Mouse (Mus musculus): Measurements from ENCODE around the gene Exog. TPM values are rescaled to one million over a fixed set of nuclear protein-coding genes. Genes with fewer than 3 reads are reported as not detected.

Exog gene
- polyA plus RNA-seq, 1 experiment from 2014 or later = 9.7 TPM

GRCm38 (mm10) chr9:119496354-119496753 is 51.6 kb downstream of the Exog start:
- Histone ChIP-seq H3K9ac (ENCODE audit: low read length) (no peak overlapping the region), H3K4me1 (ENCODE audit: control insufficient read depth in 2 of 2, insufficient read depth in 2 of 2, low read length in 2 of 2) (peaks cover 0 to 8% of the 10 kb centered on the region in 2 experiments; a peak in 2 of 4 replicates), H3K4me3 (ENCODE audit: control insufficient read depth in 1 of 2, insufficient read depth in 1 of 2, low read depth in 1 of 2, low read length in 2 of 2) (no peak overlapping the region), H3K4me2 (ENCODE audit: low read length) (no peak overlapping the region), H3K27ac (replicated peaks in 1 of 2; ENCODE audit: control insufficient read depth in 1 of 2, insufficient read depth in 1 of 2, low read depth in 2 of 2, low read length in 2 of 2) (no peak overlapping the region), H3K9me3 (ENCODE audit: control insufficient read depth, low read length) (no peaks in the 10 kb centered on the region), H3K27me3 (ENCODE audit: control insufficient read depth, insufficient read depth, low read length) (no peaks in the 10 kb centered on the region), H3K36me3 (ENCODE audit: control insufficient read depth, insufficient read depth, low read length) (peaks cover 61% of the 10 kb centered on the region)
- WGBS = 78% methylated on average over 9 of the region's 9 CpGs
- no peak for ATAC-seq (ENCODE audit: insufficient number of reproducible peaks, insufficient read depth, low FRiP score, low read depth)

GRCm38 (mm10) chr9:119496960-119497359 is 52.2 kb downstream of the Exog start:
- WGBS = 55% methylated on average over 5 of the region's 5 CpGs
- Histone ChIP-seq H3K27me3 (ENCODE audit: control insufficient read depth, insufficient read depth, low read length) (no peaks in the 10 kb centered on the region), H3K9ac (ENCODE audit: low read length) (no peak overlapping the region), H3K4me2 (ENCODE audit: low read length) (no peak overlapping the region), H3K4me1 (ENCODE audit: control insufficient read depth in 2 of 2, insufficient read depth in 2 of 2, low read length in 2 of 2) (peaks cover 0 to 8% of the 10 kb centered on the region in 2 experiments; a peak in 2 of 4 replicates), H3K4me3 (ENCODE audit: control insufficient read depth in 1 of 2, insufficient read depth in 1 of 2, low read depth in 1 of 2, low read length in 2 of 2) (no peak overlapping the region), H3K27ac (replicated peaks in 1 of 2; ENCODE audit: control insufficient read depth in 1 of 2, insufficient read depth in 1 of 2, low read depth in 2 of 2, low read length in 2 of 2) (no peak overlapping the region), H3K9me3 (ENCODE audit: control insufficient read depth, low read length) (no peaks in the 10 kb centered on the region), H3K36me3 (ENCODE audit: control insufficient read depth, insufficient read depth, low read length) (peaks cover 60% of the 10 kb centered on the region)
- no peak for ATAC-seq (ENCODE audit: insufficient number of reproducible peaks, insufficient read depth, low FRiP score, low read depth)

DNA sequence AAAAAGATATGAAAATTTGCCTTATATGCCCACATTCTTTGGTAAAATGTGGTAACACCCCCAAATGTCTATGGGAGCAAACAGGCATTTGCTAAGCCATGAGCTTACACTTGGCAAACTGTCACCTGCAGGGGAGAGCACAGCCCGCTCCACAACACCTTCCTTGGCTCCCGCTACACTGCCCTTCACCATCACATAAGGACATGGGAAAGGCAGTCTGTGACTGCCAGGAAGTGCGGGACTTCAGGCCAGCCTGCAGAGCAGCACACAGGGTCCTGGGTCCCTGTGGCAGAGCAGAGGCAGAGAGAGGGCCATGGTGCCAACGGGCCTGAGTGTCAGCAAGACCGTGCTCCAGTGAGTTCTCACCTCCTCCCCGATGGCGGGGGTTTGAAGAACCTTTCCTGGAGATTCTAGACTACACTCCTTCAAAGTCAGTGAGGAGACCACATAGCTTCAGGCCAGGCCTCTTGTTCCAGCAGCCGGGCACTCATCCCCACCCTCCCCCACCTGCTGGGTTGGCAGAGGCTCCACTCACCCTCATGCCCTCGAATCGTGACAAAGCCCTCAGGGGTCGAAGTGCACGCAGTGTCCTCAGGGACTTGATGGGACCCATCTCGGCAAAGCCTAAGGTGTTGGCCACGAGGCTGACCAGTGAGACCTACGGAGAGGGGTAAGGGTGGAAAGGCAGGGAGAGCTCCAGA is 53.0 kb downstream of the Exog start:
- no peak overlapping the region for H3K27ac ChIP-seq (replicated peaks in 1 of 2; ENCODE audit: control insufficient read depth in 1 of 2, insufficient read depth in 1 of 2, low read depth in 2 of 2, low read length in 2 of 2)
- ATAC-seq (ENCODE audit: insufficient number of reproducible peaks, insufficient read depth, low FRiP score, low read depth) = no peak
- 86% methylated on average over 15 of the region's 15 CpGs for WGBS
- H3K4me1 ChIP-seq (ENCODE audit: control insufficient read depth in 2 of 2, insufficient read depth in 2 of 2, low read length in 2 of 2) = peaks cover 0 to 8% of the 10 kb centered on the region in 2 experiments; a peak in 2 of 4 replicates
- no peak overlapping the region for H3K4me3 ChIP-seq (ENCODE audit: control insufficient read depth in 1 of 2, insufficient read depth in 1 of 2, low read depth in 1 of 2, low read length in 2 of 2)
- H3K9me3 ChIP-seq (ENCODE audit: control insufficient read depth, low read length) = no peaks in the 10 kb centered on the region
- H3K36me3 ChIP-seq (ENCODE audit: control insufficient read depth, insufficient read depth, low read length) = peaks cover 56% of the 10 kb centered on the region
- H3K4me2 ChIP-seq (ENCODE audit: low read length) = no peak overlapping the region
- H3K27me3 ChIP-seq (ENCODE audit: control insufficient read depth, insufficient read depth, low read length) = no peaks in the 10 kb centered on the region
- H3K9ac ChIP-seq (ENCODE audit: low read length) = no peak overlapping the region

DNA sequence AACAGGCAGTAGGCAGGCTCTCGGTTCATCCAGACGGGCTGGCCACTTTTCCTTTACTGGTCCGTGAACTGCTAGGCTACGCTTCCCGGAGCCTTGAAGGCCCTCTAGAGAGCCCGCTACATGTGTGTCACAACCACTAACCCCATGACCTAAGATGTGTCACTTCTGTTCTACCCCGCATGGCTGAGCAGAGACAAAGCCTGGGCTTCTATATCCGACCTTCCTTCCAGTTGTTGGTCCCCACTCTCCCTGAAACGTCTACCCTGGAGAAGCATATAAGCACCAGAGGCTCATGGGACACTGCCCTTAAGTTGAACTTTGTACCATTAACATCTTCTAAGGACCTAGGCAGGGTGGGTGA is 53.5 kb downstream of the Exog start:
- 85% methylated on average over 9 of the region's 9 CpGs for WGBS
- Histone ChIP-seq H3K9me3 (ENCODE audit: control insufficient read depth, low read length) (no peaks in the 10 kb centered on the region), H3K27ac (replicated peaks in 1 of 2; ENCODE audit: control insufficient read depth in 1 of 2, insufficient read depth in 1 of 2, low read depth in 2 of 2, low read length in 2 of 2) (no peak overlapping the region), H3K9ac (ENCODE audit: low read length) (no peak overlapping the region), H3K36me3 (ENCODE audit: control insufficient read depth, insufficient read depth, low read length) (peaks cover 51% of the 10 kb centered on the region), H3K4me2 (ENCODE audit: low read length) (no peak overlapping the region), H3K4me3 (ENCODE audit: control insufficient read depth in 1 of 2, insufficient read depth in 1 of 2, low read depth in 1 of 2, low read length in 2 of 2) (no peak overlapping the region), H3K27me3 (ENCODE audit: control insufficient read depth, insufficient read depth, low read length) (no peaks in the 10 kb centered on the region), H3K4me1 (ENCODE audit: control insufficient read depth in 2 of 2, insufficient read depth in 2 of 2, low read length in 2 of 2) (peaks cover 0 to 8% of the 10 kb centered on the region in 2 experiments; a peak in 2 of 4 replicates)
- no peak for ATAC-seq (ENCODE audit: insufficient number of reproducible peaks, insufficient read depth, low FRiP score, low read depth)

GRCm38 (mm10) chr9:119498885-119499284 is 54.1 kb downstream of the Exog start:
- Histone ChIP-seq H3K4me1 (ENCODE audit: control insufficient read depth in 2 of 2, insufficient read depth in 2 of 2, low read length in 2 of 2) (peaks cover 0 to 8% of the 10 kb centered on the region in 2 experiments; a peak in 2 of 4 replicates), H3K9me3 (ENCODE audit: control insufficient read depth, low read length) (no peaks in the 10 kb centered on the region), H3K4me3 (ENCODE audit: control insufficient read depth in 1 of 2, insufficient read depth in 1 of 2, low read depth in 1 of 2, low read length in 2 of 2) (no peak overlapping the region), H3K4me2 (ENCODE audit: low read length) (no peak overlapping the region), H3K27ac (replicated peaks in 1 of 2; ENCODE audit: control insufficient read depth in 1 of 2, insufficient read depth in 1 of 2, low read depth in 2 of 2, low read length in 2 of 2) (no peak overlapping the region), H3K9ac (ENCODE audit: low read length) (no peak overlapping the region), H3K27me3 (ENCODE audit: control insufficient read depth, insufficient read depth, low read length) (no peaks in the 10 kb centered on the region), H3K36me3 (ENCODE audit: control insufficient read depth, insufficient read depth, low read length) (peaks cover 47% of the 10 kb centered on the region)
- no peak for ATAC-seq (ENCODE audit: insufficient number of reproducible peaks, insufficient read depth, low FRiP score, low read depth)
- WGBS = 87% methylated on average over 7 of the region's 7 CpGs

GRCm38 (mm10) chr9:119503613-119504012 is 58.9 kb downstream of the Exog start:
- H3K27ac ChIP-seq (replicated peaks in 1 of 2; ENCODE audit: control insufficient read depth in 1 of 2, insufficient read depth in 1 of 2, low read depth in 2 of 2, low read length in 2 of 2) = no peak overlapping the region
- 92% methylated on average over 9 of the region's 9 CpGs for WGBS
- peaks cover 32% of the 10 kb centered on the region for H3K36me3 ChIP-seq (ENCODE audit: control insufficient read depth, insufficient read depth, low read length)

DNA sequence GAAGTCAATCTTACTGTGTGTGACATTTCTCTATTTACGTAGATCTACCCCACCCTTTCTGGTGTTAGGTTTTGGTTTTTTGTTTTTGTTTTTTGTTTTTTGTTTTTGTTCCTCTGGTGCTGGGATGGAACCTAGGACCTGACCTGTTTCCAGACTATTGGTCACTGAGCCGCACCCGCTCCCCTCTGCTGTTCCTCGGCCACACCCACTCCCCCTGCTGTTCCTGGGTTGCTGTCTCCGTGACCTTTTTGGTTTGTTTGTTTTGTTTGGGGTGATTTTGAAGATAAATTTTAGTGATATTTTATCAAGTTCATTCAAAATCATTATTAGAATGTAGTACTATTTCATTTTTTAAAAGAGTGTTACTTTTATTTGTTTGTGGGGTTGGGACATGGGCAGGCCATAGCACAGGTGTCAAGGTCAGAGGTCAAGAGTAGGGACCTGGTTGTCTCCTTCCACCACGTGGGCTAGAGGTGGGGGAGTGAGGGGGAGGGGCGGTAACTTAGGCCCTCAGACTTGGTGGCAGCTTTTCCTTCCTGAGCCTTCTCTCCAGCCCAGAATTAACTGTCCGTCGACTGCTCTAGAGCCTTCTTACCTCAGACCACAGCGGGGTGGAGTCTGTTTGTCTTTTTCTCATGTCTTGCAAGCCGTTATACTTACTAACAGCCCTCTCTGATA is 60.4 kb downstream of the Exog start:
- Histone ChIP-seq H3K9me3 (ENCODE audit: control insufficient read depth, low read length) (peaks cover 5% of the 10 kb centered on the region), H3K36me3 (ENCODE audit: control insufficient read depth, insufficient read depth, low read length) (peaks cover 25% of the 10 kb centered on the region), H3K4me1 (ENCODE audit: control insufficient read depth in 2 of 2, insufficient read depth in 2 of 2, low read length in 2 of 2) (no peaks in the 10 kb centered on the region), H3K4me3 (ENCODE audit: control insufficient read depth in 1 of 2, insufficient read depth in 1 of 2, low read depth in 1 of 2, low read length in 2 of 2) (no peak overlapping the region), H3K9ac (ENCODE audit: low read length) (no peak overlapping the region), H3K27ac (replicated peaks in 1 of 2; ENCODE audit: control insufficient read depth in 1 of 2, insufficient read depth in 1 of 2, low read depth in 2 of 2, low read length in 2 of 2) (no peak overlapping the region), H3K27me3 (ENCODE audit: control insufficient read depth, insufficient read depth, low read length) (no peaks in the 10 kb centered on the region), H3K4me2 (ENCODE audit: low read length) (no peak overlapping the region)
- ATAC-seq (ENCODE audit: insufficient number of reproducible peaks, insufficient read depth, low FRiP score, low read depth) = no peak
- 59% methylated on average over 11 of the region's 11 CpGs for WGBS

More at GRCm38 (mm10) chr9:119503613-119504012, 58.9 kb downstream of the Exog start:
- Histone ChIP-seq H3K4me3 (ENCODE audit: control insufficient read depth in 1 of 2, insufficient read depth in 1 of 2, low read depth in 1 of 2, low read length in 2 of 2) (no peak overlapping the region), H3K27me3 (ENCODE audit: control insufficient read depth, insufficient read depth, low read length) (no peaks in the 10 kb centered on the region), H3K9ac (ENCODE audit: low read length) (no peak overlapping the region), H3K9me3 (ENCODE audit: control insufficient read depth, low read length) (peaks cover 5% of the 10 kb centered on the region), H3K4me2 (ENCODE audit: low read length) (no peak overlapping the region), H3K4me1 (ENCODE audit: control insufficient read depth in 2 of 2, insufficient read depth in 2 of 2, low read length in 2 of 2) (no peaks in the 10 kb centered on the region)
- no peak for ATAC-seq (ENCODE audit: insufficient number of reproducible peaks, insufficient read depth, low FRiP score, low read depth)

Data from heart, embryonic 14.5 days (tissue).